Mouse (Mus musculus): ENCODE measurements around the gene S100a8.

DNA sequence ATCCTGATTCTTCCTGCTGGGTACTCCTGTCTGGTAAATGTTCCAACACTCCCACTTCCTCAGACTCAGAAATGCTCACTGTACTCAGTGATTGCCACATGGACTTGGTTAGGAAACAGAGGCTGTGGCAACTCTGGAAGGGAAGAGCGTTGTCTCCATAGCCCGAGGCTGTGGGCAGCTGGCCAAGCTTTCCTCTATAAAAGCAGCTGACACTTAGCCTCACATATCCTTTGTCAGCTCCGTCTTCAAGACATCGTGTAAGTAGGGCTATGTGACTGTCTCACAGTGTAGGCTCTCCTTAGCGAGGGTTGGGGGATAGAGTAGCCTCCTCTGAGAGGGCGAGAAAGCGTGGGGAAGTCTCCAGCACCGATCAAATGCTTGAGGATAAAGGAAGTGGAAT is at the start of gene S100a8:
- TF ChIP-seq MYOD1 (IDR thresholded peaks at IDR 0.05; ENCODE audit: control insufficient read depth, insufficient read length, low read depth), result no peak
- TF ChIP-seq CTCF (IDR thresholded peaks at IDR 0.05; ENCODE audit: control insufficient read depth, insufficient read depth, insufficient read length), result no peak
- no peak for TF ChIP-seq MAX (IDR thresholded peaks at IDR 0.05)
- TF ChIP-seq CEBPB (IDR thresholded peaks at IDR 0.05; ENCODE audit: low read depth), result no peak
- TF ChIP-seq USF1 (IDR thresholded peaks at IDR 0.05; ENCODE audit: low read depth), result no peak
- no peak for TF ChIP-seq MYOG (IDR thresholded peaks at IDR 0.05; ENCODE audit: control insufficient read depth, extremely low read depth, insufficient read length)

Data from C2C12 (cell line).